Mouse (Mus musculus) T-helper 1 cell (primary cell): ENCODE results near the gene Gm10309.

Experiments used
- in situ Hi-C: fragments of 300-600 bp; cut with MboI, MseI; formaldehyde crosslinking; loops from one replicate; pipeline ENCODE4 v1.15.1; 2025; ENCODE audit warnings: high pct_unique_total_duplicates

Gm10309 gene

GRCm38 (mm10) chr17:86477401-86477800 lies 27.6 kb downstream of the Gm10309 start:
- in situ Hi-C loops = loop anchor here (25.0 kb wide), 1 partner anchor 1765 kb away; no protein-coding TSS in a partner anchor

- in situ Hi-C loops = loop anchor here (25.0 kb wide), 1 partner anchor 1764 kb away; no protein-coding TSS in a partner anchor
These were observed 28.4 kb downstream of the Gm10309 start for GRCm38 (mm10) chr17:86476674-86477073.

- in situ Hi-C loops = no loop called here
These were observed 33.3 kb downstream of the Gm10309 start for GRCm38 (mm10) chr17:86471684-86472083.

- in situ Hi-C loops = no loop called here
These were observed 34.9 kb downstream of the Gm10309 start for GRCm38 (mm10) chr17:86470160-86470559.

- in situ Hi-C loops = no loop called here
These were observed 37.1 kb downstream of the Gm10309 start for GRCm38 (mm10) chr17:86467967-86468366.

- in situ Hi-C loops = no loop called here
These were observed 37.6 kb downstream of the Gm10309 start for GRCm38 (mm10) chr17:86467291-86467898.

GRCm38 (mm10) chr17:86466871-86467270 lies 38.2 kb downstream of the Gm10309 start:
- in situ Hi-C loops = no loop called here

GRCm38 (mm10) chr17:86466412-86466811 lies 38.6 kb downstream of the Gm10309 start:
- in situ Hi-C loops = no loop called here

GRCm38 (mm10) chr17:86465865-86466264 lies 39.2 kb downstream of the Gm10309 start:
- in situ Hi-C loops = no loop called here

GRCm38 (mm10) chr17:86464689-86465363 lies 40.2 kb downstream of the Gm10309 start:
- in situ Hi-C loops = no loop called here

- in situ Hi-C loops = no loop called here
These were observed 40.8 kb downstream of the Gm10309 start for GRCm38 (mm10) chr17:86464197-86464596.

- in situ Hi-C loops = no loop called here
These were observed 41.7 kb downstream of the Gm10309 start for GRCm38 (mm10) chr17:86463369-86463768.

- in situ Hi-C loops = no loop called here
These were observed 44.2 kb downstream of the Gm10309 start for GRCm38 (mm10) chr17:86460645-86461430.

- in situ Hi-C loops = no loop called here
These were observed 46.6 kb downstream of the Gm10309 start for GRCm38 (mm10) chr17:86458302-86458980.

GRCm38 (mm10) chr17:86456512-86456911 lies 48.5 kb downstream of the Gm10309 start:
- in situ Hi-C loops = no loop called here

- in situ Hi-C loops = no loop called here
These were observed 50.7 kb downstream of the Gm10309 start for GRCm38 (mm10) chr17:86454351-86454706.

GRCm38 (mm10) chr17:86453673-86454350 lies 51.2 kb downstream of the Gm10309 start:
- in situ Hi-C loops = no loop called here

GRCm38 (mm10) chr17:86452934-86453333 lies 52.1 kb downstream of the Gm10309 start:
- in situ Hi-C loops = no loop called here
